Mouse (Mus musculus) C2C12 (cell line): ENCODE measurements around the gene Socs3. TPM values are rescaled to one million over a fixed set of nuclear protein-coding genes. Genes with fewer than 3 reads are reported as not detected.
A peak's percentile ranks its signal among the peaks of the same experiment; 100 is the strongest.

ENCODE experiments used
- H3K27me3 ChIP-seq: one replicate; pipeline ENCODE4 v1.6.1; 2011; ENCODE audit not compliant: control insufficient read depth, insufficient read depth, insufficient read length
- H3K36me3 ChIP-seq: one replicate; pipeline ENCODE4 v1.6.1; 2011; ENCODE audit not compliant: control insufficient read depth, insufficient read depth
- H3K4me3 ChIP-seq: one replicate; pipeline ENCODE4 v1.5.1; 2011; ENCODE audit warnings: mild to moderate bottlenecking, control low read depth; ENCODE audit not compliant: poor library complexity, insufficient read depth, severe bottlenecking
- H3K79me2 ChIP-seq: one replicate; pipeline ENCODE4 v1.6.1; 2011; ENCODE audit not compliant: control insufficient read depth, insufficient read depth
- H3K79me3 ChIP-seq: one replicate; pipeline ENCODE4 v1.6.1; 2011; ENCODE audit warnings: low read depth, control low read depth
- H3ac ChIP-seq: one replicate; pipeline ENCODE3; 2011; ENCODE audit warnings: low read depth; ENCODE audit not compliant: control insufficient read depth, insufficient read length
- CEBPB ChIP-seq: IDR thresholded peaks from one replicate; pipeline ENCODE4 v1.6.1; 2011; ENCODE audit warnings: low read depth, mild to moderate bottlenecking, control low read depth, moderate library complexity
- CTCF ChIP-seq: IDR thresholded peaks from one replicate; pipeline ENCODE4 v1.5.1; 2011; ENCODE audit not compliant: control insufficient read depth, insufficient read depth, insufficient read length
- FOSL1 ChIP-seq: IDR thresholded peaks from one replicate; pipeline ENCODE4 v1.8.0; 2011; ENCODE audit warnings: mild to moderate bottlenecking, low read length; ENCODE audit not compliant: poor library complexity, insufficient read depth, severe bottlenecking
- MAX ChIP-seq: IDR thresholded peaks from one replicate; pipeline ENCODE4 v1.6.1; 2011; ENCODE audit warnings: mild to moderate bottlenecking, control low read depth
- MYOD1 ChIP-seq: IDR thresholded peaks from one replicate; pipeline ENCODE4 v1.6.1; 2011; ENCODE audit warnings: low read depth; ENCODE audit not compliant: control insufficient read depth, insufficient read length
- MYOG ChIP-seq: IDR thresholded peaks from one replicate; pipeline ENCODE4 v1.6.1; 2011; ENCODE audit not compliant: control insufficient read depth, insufficient read length; ENCODE audit errors: extremely low read depth
- USF1 ChIP-seq: IDR thresholded peaks from one replicate; pipeline ENCODE4 v1.6.1; 2011; ENCODE audit warnings: low read depth, mild to moderate bottlenecking, control low read depth, moderate library complexity
- polyA plus RNA-seq: library from polyadenylated mRNA; unstranded; fragments of >200 nt; fragmentation: generic; extraction: Trizol; gene quantifications from one replicate; pipeline ENCODE4 v1.2.1, GENCODE M21; 2012; ENCODE audit warnings: missing spikeins

Socs3 gene
- polyA plus RNA-seq, 1 experiment = 12.5 TPM

- Histone ChIP-seq H3K79me3 (no peaks in the 10 kb centered on the region), H3K4me3 (no peak overlapping the region), H3ac (no peak overlapping the region), H3K27me3 (no peaks in the 10 kb centered on the region), H3K36me3 (no peaks in the 10 kb centered on the region), H3K79me2 (no peaks in the 10 kb centered on the region)
- TF ChIP-seq MAX (no peak), FOSL1 (no peak), CEBPB (no peak), MYOG (no peak), CTCF (no peak), MYOD1 (no peak), USF1 (no peak)
Measured at GRCm38 (mm10) chr11:117975211-117975967, 5.5 kb upstream of the Socs3 start.

GRCm38 (mm10) chr11:117974327-117975125 lies 4.7 kb upstream of the Socs3 start:
- H3K27me3 ChIP-seq = no peaks in the 10 kb centered on the region
- no peak overlapping the region for H3ac ChIP-seq
- no peak for TF ChIP-seq MYOG
- peak; percentile 74 for TF ChIP-seq MYOD1
- TF ChIP-seq MAX = no peak
- TF ChIP-seq FOSL1 = no peak
- no peak for TF ChIP-seq CTCF
- TF ChIP-seq USF1 = no peak
- no peak for TF ChIP-seq CEBPB
- no peaks in the 10 kb centered on the region for H3K79me2 ChIP-seq
- no peak overlapping the region for H3K4me3 ChIP-seq
- no peaks in the 10 kb centered on the region for H3K36me3 ChIP-seq
- H3K79me3 ChIP-seq = no peaks in the 10 kb centered on the region

GRCm38 (mm10) chr11:117973569-117973968 lies 3.7 kb upstream of the Socs3 start:
- no peak overlapping the region for H3K4me3 ChIP-seq
- H3ac ChIP-seq = no peak overlapping the region
- no peaks in the 10 kb centered on the region for H3K27me3 ChIP-seq
- H3K36me3 ChIP-seq = no peaks in the 10 kb centered on the region
- no peak for TF ChIP-seq CTCF
- no peak for TF ChIP-seq MYOG
- no peak for TF ChIP-seq MYOD1
- no peak for TF ChIP-seq MAX
- TF ChIP-seq USF1 = no peak
- no peak for TF ChIP-seq CEBPB
- no peak for TF ChIP-seq FOSL1
- peaks cover 1% of the 10 kb centered on the region for H3K79me3 ChIP-seq
- peaks cover 4% of the 10 kb centered on the region for H3K79me2 ChIP-seq

- H3K36me3 ChIP-seq = peaks cover under 1% of the 10 kb centered on the region
Measured at GRCm38 (mm10) chr11:117972656-117973558, 3.1 kb upstream of the Socs3 start.

GRCm38 (mm10) chr11:117971646-117972242 lies 1.9 kb upstream of the Socs3 start:
- no peak overlapping the region for H3ac ChIP-seq
- no peak overlapping the region for H3K4me3 ChIP-seq
- H3K36me3 ChIP-seq = peaks cover 12% of the 10 kb centered on the region
- no peak for TF ChIP-seq MAX
- no peak for TF ChIP-seq MYOD1
- no peak for TF ChIP-seq CTCF
- TF ChIP-seq MYOG = no peak
- H3K79me2 ChIP-seq = peaks cover 22% of the 10 kb centered on the region
- no peaks in the 10 kb centered on the region for H3K27me3 ChIP-seq
- H3K79me3 ChIP-seq = peaks cover 19% of the 10 kb centered on the region

More at GRCm38 (mm10) chr11:117972656-117973558, 3.1 kb upstream of the Socs3 start:
- no peak overlapping the region for H3ac ChIP-seq
- peaks cover 8% of the 10 kb centered on the region for H3K79me3 ChIP-seq
- H3K27me3 ChIP-seq = no peaks in the 10 kb centered on the region
- TF ChIP-seq CTCF (no peak), MYOG (no peak), USF1 (no peak), MYOD1 (no peak), FOSL1 (no peak), CEBPB (no peak), MAX (no peak)
- no peak overlapping the region for H3K4me3 ChIP-seq
- peaks cover 11% of the 10 kb centered on the region for H3K79me2 ChIP-seq
